Mouse (Mus musculus) cerebellum, adult 11 months (tissue): ENCODE data around the gene Maml2.

Experiments used
- DNase-seq: peaks from one replicate; pipeline ENCODE4 v3.0.0; 2022

The Maml2 gene

GRCm38 (mm10) chr9:13454651-13455123, 156.9 kb downstream of the Maml2 start:
- no peak for DNase-seq

DNA sequence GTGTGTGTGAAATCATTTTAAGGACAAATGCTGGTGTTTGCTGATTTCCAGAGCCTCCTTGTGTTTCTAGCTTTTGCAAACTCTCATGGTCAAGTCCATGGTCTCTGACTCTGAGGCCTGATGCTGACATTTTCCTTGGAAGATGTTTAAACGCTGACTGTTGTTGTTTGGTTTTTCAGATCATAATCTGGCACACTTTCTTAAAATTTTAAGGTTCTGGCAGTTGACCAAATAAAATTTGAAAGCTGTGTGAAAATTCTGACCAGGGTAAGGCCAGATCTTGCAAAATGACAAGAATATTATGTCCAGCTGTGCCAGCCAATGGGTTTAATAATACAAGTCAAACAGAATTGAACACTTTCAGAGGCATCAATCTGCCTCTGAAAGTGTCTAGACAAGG, 157.5 kb downstream of the Maml2 start:
- no peak for DNase-seq

- no peak for DNase-seq
Observed at GRCm38 (mm10) chr9:13457774-13458173, 160.0 kb downstream of the Maml2 start.

- no peak for DNase-seq
Observed at GRCm38 (mm10) chr9:13459371-13459770, 161.6 kb downstream of the Maml2 start.

GRCm38 (mm10) chr9:13460012-13460411, 162.3 kb downstream of the Maml2 start:
- DNase-seq = no peak

DNA sequence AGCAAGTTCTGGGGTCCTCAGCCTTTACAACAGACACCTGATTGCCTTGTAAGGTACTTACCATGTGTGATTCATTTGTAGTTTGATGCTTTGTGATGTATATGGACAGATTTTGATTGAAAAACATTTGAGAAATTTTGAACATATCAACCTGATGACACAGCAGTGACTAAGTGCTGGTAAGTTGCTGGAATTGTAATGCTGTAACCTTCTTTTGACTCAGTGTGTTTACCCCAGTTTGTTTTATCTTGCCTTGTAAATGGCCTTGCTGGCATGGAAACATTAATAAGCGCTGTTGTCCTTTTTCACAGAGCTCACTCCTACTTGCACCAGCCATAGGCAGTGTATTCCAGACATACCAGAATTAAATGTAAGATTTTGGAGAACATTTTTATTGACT, 163.2 kb downstream of the Maml2 start:
- DNase-seq = no peak

GRCm38 (mm10) chr9:13465358-13466020, 167.7 kb downstream of the Maml2 start:
- DNase-seq = no peak

DNA sequence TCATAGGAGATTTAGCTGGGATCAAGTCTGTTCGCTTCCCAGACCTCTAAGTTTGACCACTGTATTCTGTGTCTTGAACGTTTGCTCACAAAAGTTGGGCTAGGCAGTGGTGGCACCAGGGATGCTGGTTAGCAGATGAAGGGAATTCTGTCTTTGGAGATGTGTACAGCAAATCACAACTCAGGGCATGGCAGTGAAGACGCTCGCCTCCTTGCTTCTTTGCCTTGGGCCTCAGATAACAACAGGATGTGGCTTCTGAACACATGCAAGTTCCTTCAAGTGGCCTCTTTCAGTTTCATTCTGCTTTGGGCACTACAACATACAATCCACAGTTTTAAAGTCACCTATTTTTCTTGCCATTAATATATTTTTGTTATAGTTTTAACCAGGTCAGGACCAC, 168.6 kb downstream of the Maml2 start:
- no peak for DNase-seq

- no peak for DNase-seq
Observed at GRCm38 (mm10) chr9:13466816-13467215, 169.1 kb downstream of the Maml2 start.

- DNase-seq = no peak
Observed at GRCm38 (mm10) chr9:13467745-13468144, 170.0 kb downstream of the Maml2 start.

- DNase-seq = no peak
Observed at GRCm38 (mm10) chr9:13468778-13469177, 171.0 kb downstream of the Maml2 start.

GRCm38 (mm10) chr9:13470013-13470412, 172.3 kb downstream of the Maml2 start:
- DNase-seq = no peak

GRCm38 (mm10) chr9:13474951-13475350, 177.2 kb downstream of the Maml2 start:
- DNase-seq = peak; percentile 32

DNA sequence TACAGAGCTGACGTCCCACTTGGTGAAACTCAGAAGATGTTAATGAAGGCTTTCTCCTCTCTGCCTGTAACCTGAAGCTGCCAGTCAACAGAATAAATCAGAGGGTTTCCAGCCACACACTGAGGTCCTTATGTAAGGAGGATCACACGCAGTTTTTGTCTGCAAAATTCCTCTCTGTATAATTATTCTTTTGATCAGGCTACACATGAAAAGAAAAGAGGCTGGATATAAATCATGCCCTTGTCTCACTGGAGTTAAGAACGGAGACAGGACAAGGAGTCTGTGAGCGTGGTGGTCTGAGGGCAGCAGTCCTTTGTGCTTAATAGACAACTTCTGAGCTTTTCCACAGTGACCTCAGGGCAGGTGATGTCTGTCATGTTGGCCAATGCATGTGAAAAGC, 181.5 kb downstream of the Maml2 start:
- DNase-seq = no peak

DNA sequence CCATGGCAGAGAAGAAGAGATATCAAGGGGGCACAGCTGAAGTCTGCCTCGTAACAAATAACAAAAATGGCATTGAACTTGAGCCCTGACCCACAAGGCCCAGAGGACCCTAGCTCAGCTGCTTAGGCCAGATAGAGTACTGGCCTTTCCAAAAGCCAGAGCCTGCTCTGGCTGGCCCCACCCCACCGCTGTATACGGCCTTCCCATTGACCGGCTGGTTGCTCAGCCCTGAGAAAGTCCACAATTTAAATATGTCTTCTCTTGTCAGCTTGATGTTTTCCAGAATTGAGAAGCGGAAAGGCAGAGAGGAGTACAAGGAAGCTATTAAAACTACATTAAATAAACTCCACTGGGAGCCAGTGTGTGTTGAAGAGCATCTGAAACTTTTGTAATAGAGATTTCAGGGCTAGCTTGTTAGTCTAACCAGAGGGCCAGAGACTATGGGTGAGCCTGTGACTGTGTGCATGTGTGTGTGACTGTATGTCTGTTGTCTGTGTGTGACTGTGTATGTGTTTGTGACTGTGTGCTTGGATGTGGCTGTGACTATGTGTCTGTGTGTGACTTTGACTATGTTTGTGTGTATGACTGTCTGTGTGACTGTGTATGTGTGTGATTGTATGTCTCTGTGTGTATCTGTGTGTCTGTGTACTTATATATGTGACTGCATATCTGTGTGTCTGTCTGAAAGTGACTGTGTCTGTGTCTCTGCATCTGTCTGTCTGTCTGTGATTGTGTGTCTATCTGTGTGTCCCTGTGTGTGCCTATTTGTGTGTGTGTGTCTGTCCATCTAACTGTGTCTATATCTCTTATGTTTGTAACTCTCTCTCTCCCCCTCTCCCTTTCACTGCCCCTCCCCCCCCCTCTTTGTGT, 185.7 kb downstream of the Maml2 start:
- DNase-seq = no peak

GRCm38 (mm10) chr9:13484267-13485240, 186.8 kb downstream of the Maml2 start:
- no peak for DNase-seq

DNA sequence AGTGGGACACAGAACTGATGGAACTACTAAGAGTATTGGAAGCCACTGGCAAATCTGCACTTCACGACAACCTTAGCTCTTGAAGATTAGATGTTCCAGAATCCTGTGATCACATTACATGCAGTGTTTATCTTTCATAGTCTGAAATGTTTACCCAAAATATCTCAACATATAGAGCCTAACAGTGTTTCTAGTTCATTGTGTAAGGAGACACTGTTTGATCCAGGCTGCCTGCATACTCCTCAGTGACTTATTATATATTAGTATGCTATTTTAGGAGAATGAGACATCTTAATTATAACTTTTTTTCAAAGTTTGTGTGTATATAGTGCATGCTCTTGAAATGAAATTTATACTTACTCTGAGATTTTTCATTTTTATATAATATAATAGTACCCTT, 188.2 kb downstream of the Maml2 start:
- DNase-seq = no peak

DNA sequence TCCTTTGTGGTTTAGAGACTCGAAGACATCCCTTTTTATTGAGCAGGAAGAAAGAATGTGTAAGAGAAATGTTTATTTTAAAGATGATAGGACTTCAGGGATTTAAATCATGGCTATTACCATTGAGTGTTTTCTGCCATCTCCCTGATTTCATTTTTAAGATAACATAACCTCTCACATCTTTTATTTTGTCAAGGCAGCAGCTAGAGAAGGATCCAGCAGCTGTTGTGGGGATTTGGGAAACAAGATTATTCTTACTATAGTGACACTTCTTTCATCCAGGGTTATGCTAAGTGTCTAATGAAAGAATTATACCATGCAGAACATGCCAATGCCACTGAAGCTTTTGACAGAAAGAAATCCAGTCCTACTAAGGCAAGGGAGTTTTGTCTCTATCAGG, 193.3 kb downstream of the Maml2 start:
- no peak for DNase-seq

DNA sequence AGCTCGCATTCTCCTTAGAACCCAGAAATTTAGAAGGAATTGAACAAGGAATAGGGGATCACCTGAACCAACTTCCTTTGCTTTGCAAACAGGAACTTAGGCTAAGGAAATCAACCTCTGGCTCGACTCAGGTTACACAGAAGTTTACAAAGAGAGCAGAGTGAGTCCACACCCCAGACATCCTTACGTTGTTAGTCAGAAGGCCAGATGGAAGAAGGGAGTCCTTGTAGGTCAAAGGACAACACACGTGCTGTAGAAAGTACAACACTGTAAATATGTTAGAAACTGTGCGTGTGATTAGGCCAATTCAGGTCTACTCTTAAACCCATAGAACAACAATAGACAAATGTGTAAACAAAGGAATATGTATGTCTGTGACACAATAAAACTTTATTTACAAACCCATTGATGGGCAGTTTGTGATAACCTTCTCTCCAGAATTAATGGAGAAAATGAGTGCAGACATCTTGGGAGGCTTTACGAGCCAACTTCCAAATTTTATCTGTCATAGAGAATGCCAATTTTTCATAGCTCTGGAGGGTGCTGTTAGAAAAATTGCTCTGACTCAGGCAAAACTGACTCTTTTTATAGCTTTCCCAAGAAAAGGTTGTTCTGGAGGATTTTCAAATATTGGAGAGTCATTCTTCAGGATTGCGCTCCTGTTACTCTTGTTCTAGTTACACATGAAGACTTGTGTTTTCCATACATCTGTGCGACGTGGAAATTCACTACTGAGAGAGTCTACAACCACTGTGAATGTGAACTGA, 194.3 kb downstream of the Maml2 start:
- DNase-seq = no peak

DNA sequence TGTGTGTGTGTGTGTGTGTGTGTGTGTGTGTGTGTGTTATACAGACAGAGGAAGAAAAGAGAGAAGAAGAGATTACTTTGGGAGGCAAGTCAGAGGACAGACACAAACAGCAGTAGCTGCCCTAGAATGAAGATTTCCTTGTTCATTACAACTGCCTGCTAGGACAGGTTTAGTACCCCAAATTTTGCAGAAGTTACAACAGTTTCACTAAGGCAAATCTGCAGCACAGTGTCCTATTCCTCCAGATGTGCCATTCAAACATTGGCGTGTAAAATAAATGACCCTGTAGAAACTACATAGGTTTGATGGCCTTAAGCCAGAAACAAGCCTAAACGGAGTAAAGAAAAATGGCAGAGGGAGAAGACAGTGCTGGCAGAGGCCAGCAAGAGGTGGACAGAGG, 195.1 kb downstream of the Maml2 start:
- DNase-seq = no peak

DNA sequence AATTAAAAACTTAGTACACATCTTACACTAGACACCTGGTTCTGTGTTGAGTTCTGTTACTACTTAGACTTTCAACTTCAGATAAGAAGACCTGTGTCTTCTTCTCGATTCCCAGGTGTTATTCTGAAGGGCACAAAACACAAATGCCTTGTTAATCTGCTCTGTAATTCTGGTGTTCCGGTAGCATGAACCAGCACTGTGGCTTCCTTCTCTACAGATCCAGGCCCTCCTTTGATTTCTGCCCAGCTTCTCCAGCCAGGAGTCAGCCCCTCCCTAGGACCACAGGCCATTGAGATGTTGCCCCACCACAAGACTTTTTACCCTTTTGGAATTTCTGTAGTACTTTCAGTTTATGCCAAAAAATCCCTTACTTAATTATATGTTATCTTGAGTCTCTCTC, 196.0 kb downstream of the Maml2 start:
- no peak for DNase-seq

DNA sequence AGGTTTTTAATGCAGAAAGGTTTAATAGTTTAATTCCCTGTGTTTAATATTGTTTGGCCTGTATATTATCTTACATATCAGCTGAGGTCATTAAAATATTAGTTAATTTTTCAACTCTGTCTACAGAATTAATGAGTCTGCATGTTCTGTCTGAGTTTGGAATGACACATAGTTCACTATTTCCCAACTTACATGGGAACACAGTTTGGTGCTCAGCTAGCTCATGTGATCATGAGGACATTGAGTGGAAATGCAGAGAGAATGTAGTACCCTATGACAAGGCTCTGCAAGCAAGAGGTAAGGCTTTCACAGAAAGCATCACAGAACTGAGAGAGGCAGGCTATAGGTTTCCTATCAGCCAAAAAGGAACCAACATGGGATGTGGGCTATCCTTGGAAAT, 197.8 kb downstream of the Maml2 start:
- no peak for DNase-seq
